Mouse (Mus musculus): Measurements from ENCODE around the gene Sh2d3c. TPM values are rescaled to one million over a fixed set of nuclear protein-coding genes. Genes with fewer than 3 reads are reported as not detected.

The Sh2d3c gene
- polyA plus RNA-seq, 1 experiment from 2014 or later, result 45.9 TPM

DNA sequence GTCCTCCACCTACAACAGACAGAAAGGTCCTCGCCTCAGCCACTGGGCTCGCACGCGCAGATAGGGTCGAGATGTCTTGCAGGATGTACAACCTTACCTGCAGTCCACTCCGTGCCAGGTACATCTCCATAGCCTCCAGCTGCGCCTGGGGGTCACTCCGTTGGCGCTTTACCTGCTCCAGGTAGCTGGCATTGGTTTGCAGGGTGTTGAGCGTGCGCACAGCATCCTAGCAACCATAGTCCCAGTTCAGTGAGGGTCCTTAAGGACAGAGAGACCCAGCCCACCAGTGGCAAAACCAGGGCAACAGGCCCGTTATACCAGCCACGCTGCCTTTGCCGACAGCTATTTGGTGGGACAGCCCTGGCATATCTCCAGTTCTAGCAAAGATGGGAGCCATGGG, 28.4 kb upstream of the Sh2d3c start:
- ATAC-seq (ENCODE audit: low FRiP score, low TSS enrichment) (no peak), DNase-seq (no peak)
- Histone ChIP-seq H3K4me2 (ENCODE audit: low read length) (no peak overlapping the region), H3K27ac (replicated peaks; ENCODE audit: low read depth, low read length) (no peak overlapping the region), H3K36me3 (ENCODE audit: control insufficient read depth, insufficient read depth, low read length) (peaks cover 6% of the 10 kb centered on the region; the same call in 1 of the 2 replicates), H3K9me3 (ENCODE audit: control insufficient read depth, low read length) (no peaks in the 10 kb centered on the region), H3K27me3 (ENCODE audit: control insufficient read depth, insufficient read depth, low read length) (no peaks in the 10 kb centered on the region), H3K4me1 (ENCODE audit: control insufficient read depth, insufficient read depth, low read length) (peaks cover 9% of the 10 kb centered on the region), H3K4me3 (replicated peaks; ENCODE audit: low read depth, low read length) (no peak overlapping the region), H3K9ac (replicated peaks; ENCODE audit: low read length) (no peak overlapping the region)
- WGBS, result 96% methylated on average over 14 of the region's 14 CpGs

DNA sequence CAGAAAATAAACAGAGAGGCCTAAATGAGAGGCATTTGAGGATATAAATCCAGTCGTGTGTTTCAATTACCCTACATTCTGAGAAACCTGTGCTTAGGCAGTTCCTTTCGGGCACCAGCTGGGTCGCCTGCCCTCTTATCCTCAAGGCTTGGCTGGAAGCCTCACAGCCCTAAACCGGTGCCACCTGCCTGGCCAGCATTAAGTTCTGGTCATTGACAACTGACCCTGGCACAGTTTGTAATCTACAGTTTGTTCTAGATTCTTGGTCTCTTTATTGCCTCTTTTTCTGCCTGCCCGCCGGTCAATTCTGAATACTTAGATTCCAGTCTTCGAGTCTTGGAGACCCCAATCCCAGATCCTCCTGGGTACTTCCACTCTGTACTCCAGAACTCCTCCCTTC, 27.6 kb upstream of the Sh2d3c start:
- Histone ChIP-seq H3K4me1 (ENCODE audit: control insufficient read depth, insufficient read depth, low read length) (peaks cover 9% of the 10 kb centered on the region), H3K4me3 (replicated peaks; ENCODE audit: low read depth, low read length) (peak overlapping the region; percentile 74), H3K27me3 (ENCODE audit: control insufficient read depth, insufficient read depth, low read length) (no peaks in the 10 kb centered on the region), H3K27ac (replicated peaks; ENCODE audit: low read depth, low read length) (no peak overlapping the region; the same call in 1 of the 2 replicates), H3K9me3 (ENCODE audit: control insufficient read depth, low read length) (no peaks in the 10 kb centered on the region), H3K9ac (replicated peaks; ENCODE audit: low read length) (peak overlapping the region; percentile 83), H3K4me2 (ENCODE audit: low read length) (peak overlapping the region; percentile 93), H3K36me3 (ENCODE audit: control insufficient read depth, insufficient read depth, low read length) (no peaks in the 10 kb centered on the region)
- 28% methylated on average over 7 of the region's 7 CpGs for WGBS
- no peak for ATAC-seq (ENCODE audit: low FRiP score, low TSS enrichment)
- DNase-seq, result no peak

DNA sequence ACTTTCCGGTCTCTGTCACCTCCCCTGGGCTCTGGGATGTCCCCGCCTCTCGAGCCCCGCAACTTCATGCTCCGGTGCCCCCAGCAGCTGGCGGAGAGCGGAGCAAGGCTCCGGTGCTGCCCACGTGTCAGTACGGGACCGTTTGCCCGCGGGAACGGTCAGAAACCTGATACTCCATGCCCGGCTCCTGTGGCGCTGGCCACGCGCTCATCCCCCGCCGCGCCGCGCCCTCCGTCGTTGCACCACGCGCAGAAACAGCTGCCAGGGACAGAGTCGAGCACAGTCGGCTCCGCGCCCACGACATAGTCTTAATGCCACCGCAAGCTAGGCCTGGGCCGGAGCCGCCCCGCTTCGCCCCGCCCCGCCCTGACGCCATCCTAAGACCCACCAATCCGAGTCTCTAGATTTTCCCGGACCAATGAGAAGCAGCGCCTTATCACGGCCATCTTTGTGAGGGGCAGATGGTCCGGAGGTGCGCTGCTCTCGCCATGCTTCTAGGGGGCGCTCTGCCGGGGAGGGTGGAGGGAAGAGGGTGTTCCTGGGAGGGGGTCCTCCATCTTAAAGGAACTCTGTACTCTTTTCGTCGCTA, 26.9 kb upstream of the Sh2d3c start:
- Histone ChIP-seq H3K9me3 (ENCODE audit: control insufficient read depth, low read length) (no peaks in the 10 kb centered on the region), H3K27ac (replicated peaks; ENCODE audit: low read depth, low read length) (peak overlapping the region; percentile 76), H3K9ac (replicated peaks; ENCODE audit: low read length) (peak overlapping the region; percentile 83), H3K4me3 (replicated peaks; ENCODE audit: low read depth, low read length) (peak overlapping the region; percentile 74), H3K36me3 (ENCODE audit: control insufficient read depth, insufficient read depth, low read length) (no peaks in the 10 kb centered on the region), H3K4me1 (ENCODE audit: control insufficient read depth, insufficient read depth, low read length) (peaks cover 9% of the 10 kb centered on the region), H3K4me2 (ENCODE audit: low read length) (peak overlapping the region; percentile 93), H3K27me3 (ENCODE audit: control insufficient read depth, insufficient read depth, low read length) (no peaks in the 10 kb centered on the region)
- ATAC-seq (ENCODE audit: low FRiP score, low TSS enrichment), result peak; percentile 97
- peak; percentile 98 for DNase-seq
- WGBS, result under 1% methylated on average over 51 of the region's 51 CpGs

DNA sequence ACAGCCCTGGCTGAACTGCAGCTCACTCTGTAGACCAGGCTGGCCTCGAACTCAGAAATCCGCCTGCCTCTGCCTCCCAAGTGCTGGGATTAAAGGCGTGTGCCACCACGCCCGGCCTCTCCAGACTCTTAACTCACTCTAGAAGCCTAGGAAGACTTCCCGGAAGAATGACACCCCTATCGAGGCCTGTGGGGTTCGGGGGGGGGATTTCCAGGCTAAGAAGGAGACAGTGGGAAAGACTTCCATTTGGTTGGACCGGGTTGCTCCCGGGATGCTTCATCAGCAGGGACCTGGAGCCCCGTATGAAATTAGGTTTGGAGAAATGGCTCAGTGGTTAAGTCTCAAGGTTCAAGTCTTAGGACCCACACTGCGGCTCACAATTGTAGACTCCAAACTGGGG, 26.2 kb upstream of the Sh2d3c start:
- Histone ChIP-seq H3K4me2 (ENCODE audit: low read length) (peak overlapping the region; percentile 93), H3K9me3 (ENCODE audit: control insufficient read depth, low read length) (no peaks in the 10 kb centered on the region), H3K4me1 (ENCODE audit: control insufficient read depth, insufficient read depth, low read length) (peaks cover 9% of the 10 kb centered on the region), H3K36me3 (ENCODE audit: control insufficient read depth, insufficient read depth, low read length) (no peaks in the 10 kb centered on the region), H3K4me3 (replicated peaks; ENCODE audit: low read depth, low read length) (peak overlapping the region; percentile 74; the same call in 1 of the 2 replicates), H3K27ac (replicated peaks; ENCODE audit: low read depth, low read length) (no peak overlapping the region), H3K9ac (replicated peaks; ENCODE audit: low read length) (peak overlapping the region; percentile 83; the same call in 1 of the 2 replicates), H3K27me3 (ENCODE audit: control insufficient read depth, insufficient read depth, low read length) (no peaks in the 10 kb centered on the region)
- DNase-seq, result no peak
- 91% methylated on average over 12 of the region's 12 CpGs for WGBS
- no peak for ATAC-seq (ENCODE audit: low FRiP score, low TSS enrichment)

DNA sequence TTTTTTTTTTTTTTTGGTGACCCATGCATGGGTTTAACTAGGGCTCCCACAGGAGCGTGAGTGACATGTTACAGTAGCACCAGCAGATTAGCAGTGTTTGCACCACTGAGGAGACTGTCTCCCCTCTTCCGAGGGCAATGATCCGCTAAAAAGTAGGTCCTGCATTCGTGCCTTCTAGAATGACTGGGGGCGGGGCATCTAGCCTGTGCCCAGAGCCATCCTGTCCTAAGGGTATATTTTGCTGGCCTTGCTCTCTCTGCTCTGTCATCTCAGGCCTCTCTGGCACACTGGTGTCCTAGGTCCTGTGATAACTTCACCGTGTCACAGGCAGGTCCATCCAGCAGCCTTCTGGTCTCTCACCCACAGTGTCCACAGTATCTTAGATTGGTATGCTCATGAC, 21.2 kb upstream of the Sh2d3c start:
- no peaks in the 10 kb centered on the region for H3K4me1 ChIP-seq (ENCODE audit: control insufficient read depth, insufficient read depth, low read length)
- H3K4me3 ChIP-seq (replicated peaks; ENCODE audit: low read depth, low read length), result no peak overlapping the region
- WGBS, result 80% methylated on average over 6 of the region's 6 CpGs
- H3K27ac ChIP-seq (replicated peaks; ENCODE audit: low read depth, low read length), result no peak overlapping the region
- H3K27me3 ChIP-seq (ENCODE audit: control insufficient read depth, insufficient read depth, low read length), result no peaks in the 10 kb centered on the region
- H3K4me2 ChIP-seq (ENCODE audit: low read length), result no peak overlapping the region
- peaks cover 21% of the 10 kb centered on the region for H3K36me3 ChIP-seq (ENCODE audit: control insufficient read depth, insufficient read depth, low read length)
- ATAC-seq (ENCODE audit: low FRiP score, low TSS enrichment), result no peak
- no peak overlapping the region for H3K9ac ChIP-seq (replicated peaks; ENCODE audit: low read length)
- DNase-seq, result no peak
- no peaks in the 10 kb centered on the region for H3K9me3 ChIP-seq (ENCODE audit: control insufficient read depth, low read length)

DNA sequence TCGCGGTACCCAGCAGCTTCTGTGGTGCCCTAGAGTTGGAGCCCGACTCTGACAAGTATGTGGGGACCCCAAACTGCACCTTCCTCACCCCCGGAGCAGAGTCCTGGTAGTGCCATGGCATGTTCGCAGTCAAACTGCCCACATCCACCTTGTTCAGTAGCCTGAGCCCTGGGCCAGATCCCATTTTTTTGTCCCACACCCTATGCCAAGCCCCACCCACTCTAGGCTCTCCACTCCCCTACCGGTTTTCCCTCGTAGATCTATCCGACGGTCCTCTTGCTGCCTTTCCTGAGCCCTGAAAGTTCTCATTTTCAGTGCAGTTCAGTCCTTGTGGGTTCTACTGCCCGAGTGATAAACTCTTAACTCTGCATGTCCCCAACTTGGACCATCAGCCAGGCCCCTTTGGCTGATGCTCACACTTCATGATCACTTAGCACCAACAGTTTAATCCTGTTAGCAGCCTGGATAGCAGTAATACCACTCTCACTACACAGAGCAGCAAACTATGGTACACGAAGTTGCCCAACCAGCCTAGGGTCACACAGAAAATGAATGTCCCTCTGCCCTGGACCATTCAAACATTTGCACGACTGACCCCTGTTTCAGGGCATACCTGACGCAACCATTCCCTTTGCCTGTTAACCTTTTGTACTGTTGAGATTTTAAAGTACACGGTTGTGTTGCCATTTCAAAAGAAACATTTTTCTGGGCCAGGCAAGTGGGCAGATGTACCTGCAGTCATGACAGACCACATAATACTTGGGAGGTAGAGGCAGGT, 19.7 kb upstream of the Sh2d3c start:
- 90% methylated on average over 14 of the region's 14 CpGs for WGBS
- no peak overlapping the region for H3K4me3 ChIP-seq (replicated peaks; ENCODE audit: low read depth, low read length)
- ATAC-seq (ENCODE audit: low FRiP score, low TSS enrichment) (no peak), DNase-seq (no peak)
- H3K4me2 ChIP-seq (ENCODE audit: low read length), result no peak overlapping the region
- no peak overlapping the region for H3K9ac ChIP-seq (replicated peaks; ENCODE audit: low read length)
- H3K4me1 ChIP-seq (ENCODE audit: control insufficient read depth, insufficient read depth, low read length), result no peaks in the 10 kb centered on the region
- no peak overlapping the region for H3K27ac ChIP-seq (replicated peaks; ENCODE audit: low read depth, low read length)
- no peaks in the 10 kb centered on the region for H3K27me3 ChIP-seq (ENCODE audit: control insufficient read depth, insufficient read depth, low read length)
- peaks cover 36% of the 10 kb centered on the region for H3K36me3 ChIP-seq (ENCODE audit: control insufficient read depth, insufficient read depth, low read length)
- no peaks in the 10 kb centered on the region for H3K9me3 ChIP-seq (ENCODE audit: control insufficient read depth, low read length)

DNA sequence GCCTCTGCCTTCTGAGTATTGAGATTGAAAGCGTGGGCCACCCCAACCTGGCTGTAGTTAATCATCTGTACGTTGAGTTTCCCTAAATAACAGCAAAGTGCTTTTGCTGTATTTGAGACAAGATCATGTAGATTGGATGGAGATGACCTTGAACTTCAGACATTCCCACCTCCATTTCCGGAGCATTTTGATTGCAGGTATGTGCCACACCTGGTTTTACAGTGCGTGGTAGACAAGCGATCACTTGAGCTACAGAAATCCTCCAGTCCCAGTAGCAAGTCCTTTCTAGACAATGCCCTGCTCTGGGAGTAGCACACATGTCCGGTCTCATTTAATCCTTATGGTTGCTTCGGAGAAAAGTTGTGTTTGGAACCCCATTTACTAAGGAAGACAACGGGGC, 17.8 kb upstream of the Sh2d3c start:
- Histone ChIP-seq H3K4me1 (ENCODE audit: control insufficient read depth, insufficient read depth, low read length) (no peaks in the 10 kb centered on the region), H3K4me3 (replicated peaks; ENCODE audit: low read depth, low read length) (no peak overlapping the region), H3K36me3 (ENCODE audit: control insufficient read depth, insufficient read depth, low read length) (peaks cover 53% of the 10 kb centered on the region), H3K27me3 (ENCODE audit: control insufficient read depth, insufficient read depth, low read length) (no peaks in the 10 kb centered on the region), H3K9ac (replicated peaks; ENCODE audit: low read length) (no peak overlapping the region), H3K9me3 (ENCODE audit: control insufficient read depth, low read length) (no peaks in the 10 kb centered on the region), H3K27ac (replicated peaks; ENCODE audit: low read depth, low read length) (no peak overlapping the region), H3K4me2 (ENCODE audit: low read length) (no peak overlapping the region)
- ATAC-seq (ENCODE audit: low FRiP score, low TSS enrichment) (no peak), DNase-seq (no peak)
- WGBS, result 95% methylated on average over 8 of the region's 8 CpGs

DNA sequence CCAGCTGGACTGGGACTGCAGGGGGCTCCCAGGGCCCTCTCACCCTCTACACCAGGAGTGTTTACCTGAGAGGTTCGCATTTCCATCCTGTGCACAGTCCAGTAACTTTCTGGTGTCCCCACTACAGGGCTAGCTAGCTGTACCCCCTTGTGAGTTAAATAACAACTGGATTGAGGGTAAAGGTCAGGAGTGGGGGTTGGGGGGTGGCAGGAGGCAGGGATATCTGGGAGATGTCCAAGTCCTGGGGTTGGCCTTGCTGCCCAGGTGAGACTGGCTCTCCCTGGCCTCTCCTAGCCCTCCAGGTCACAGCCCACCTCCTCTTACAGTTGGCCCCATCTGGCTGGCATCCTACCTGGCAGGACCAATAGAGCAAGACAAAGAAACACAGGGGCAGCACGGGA, 16.8 kb upstream of the Sh2d3c start, which contains the start of gene Fpgs:
TSS of gene Fpgs (minus strand) at position 125 of the 401 bp plus-strand sequence.
- no peak for ATAC-seq (ENCODE audit: low FRiP score, low TSS enrichment)
- H3K4me2 ChIP-seq (ENCODE audit: low read length), result no peak within 1 kb of the TSS
- no peaks in the 10 kb centered on the region for H3K4me1 ChIP-seq (ENCODE audit: control insufficient read depth, insufficient read depth, low read length)
- no peaks in the 10 kb centered on the region for H3K27me3 ChIP-seq (ENCODE audit: control insufficient read depth, insufficient read depth, low read length)
- H3K27ac ChIP-seq (replicated peaks; ENCODE audit: low read depth, low read length), result no peak within 1 kb of the TSS
- no peak within 1 kb of the TSS for H3K9ac ChIP-seq (replicated peaks; ENCODE audit: low read length)
- 83% methylated on average over 2 of the region's 2 CpGs for WGBS
- no peak for DNase-seq
- H3K36me3 ChIP-seq (ENCODE audit: control insufficient read depth, insufficient read depth, low read length), result peaks cover 62% of the 10 kb centered on the region
- no peak within 1 kb of the TSS for H3K4me3 ChIP-seq (replicated peaks; ENCODE audit: low read depth, low read length)
- no peaks in the 10 kb centered on the region for H3K9me3 ChIP-seq (ENCODE audit: control insufficient read depth, low read length)

DNA sequence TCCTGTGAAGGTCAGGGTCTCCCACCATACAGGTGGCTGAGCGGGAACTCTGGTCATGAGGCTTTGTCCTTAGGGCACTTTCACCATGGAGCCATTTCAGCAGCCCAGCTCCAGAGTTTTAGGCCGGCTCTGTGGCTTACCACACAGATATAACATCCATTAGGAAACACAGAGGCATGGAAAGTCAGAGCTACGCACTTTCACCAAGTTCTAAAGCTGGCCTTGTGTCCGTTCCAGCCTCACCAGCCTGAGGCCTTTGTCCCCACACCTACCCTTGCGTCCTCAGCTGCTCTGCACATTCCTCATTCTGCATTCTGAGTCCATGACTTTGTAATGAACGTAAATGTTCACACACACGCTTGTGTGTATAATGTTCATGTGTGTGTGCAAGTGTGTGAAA, 15.8 kb upstream of the Sh2d3c start:
- no peaks in the 10 kb centered on the region for H3K27me3 ChIP-seq (ENCODE audit: control insufficient read depth, insufficient read depth, low read length)
- 96% methylated on average over 7 of the region's 7 CpGs for WGBS
- H3K4me1 ChIP-seq (ENCODE audit: control insufficient read depth, insufficient read depth, low read length), result no peaks in the 10 kb centered on the region
- H3K36me3 ChIP-seq (ENCODE audit: control insufficient read depth, insufficient read depth, low read length), result peaks cover 72% of the 10 kb centered on the region
- no peak overlapping the region for H3K27ac ChIP-seq (replicated peaks; ENCODE audit: low read depth, low read length)
- ATAC-seq (ENCODE audit: low FRiP score, low TSS enrichment) (no peak), DNase-seq (no peak)
- no peak overlapping the region for H3K9ac ChIP-seq (replicated peaks; ENCODE audit: low read length)
- H3K4me3 ChIP-seq (replicated peaks; ENCODE audit: low read depth, low read length), result no peak overlapping the region
- H3K9me3 ChIP-seq (ENCODE audit: control insufficient read depth, low read length), result no peaks in the 10 kb centered on the region
- H3K4me2 ChIP-seq (ENCODE audit: low read length), result no peak overlapping the region

Data from midbrain, embryonic 14.5 days (tissue).